Mouse (Mus musculus): Measurements from ENCODE around the gene Mblac2. TPM values are rescaled to one million over a fixed set of nuclear protein-coding genes. Genes with fewer than 3 reads are reported as not detected.

Gene Mblac2
- total and polyA plus RNA-seq, 2 experiments from 2014 or later = 36.7 to 51.2 TPM

- Histone ChIP-seq H3K27ac (ENCODE audit: low read depth, low read length) (no peak overlapping the region), H3K4me2 (ENCODE audit: low read depth) (no peak overlapping the region), H3K36me3 (ENCODE audit: insufficient read depth) (no peaks in the 10 kb centered on the region), H3K4me1 (ENCODE audit: insufficient read depth) (no peaks in the 10 kb centered on the region), H3K4me3 (ENCODE audit: low read depth, low read length) (no peak overlapping the region), H3K9me3 (ENCODE audit: low read length) (no peaks in the 10 kb centered on the region), H3K27me3 (ENCODE audit: insufficient read depth, low read length) (no peaks in the 10 kb centered on the region), H3K9ac (no peak overlapping the region)
- TF ChIP-seq CTCF (IDR thresholded peaks at IDR 0.05; ENCODE audit: low read depth) = peak; percentile 75
- DNase-seq (peak; percentile 61), ATAC-seq (peak; percentile 56)
- 29% methylated on average over 3 of the region's 3 CpGs for WGBS
Measured at GRCm38 (mm10) chr13:81760379-81760778, 49.2 kb downstream of the Mblac2 start.

DNA sequence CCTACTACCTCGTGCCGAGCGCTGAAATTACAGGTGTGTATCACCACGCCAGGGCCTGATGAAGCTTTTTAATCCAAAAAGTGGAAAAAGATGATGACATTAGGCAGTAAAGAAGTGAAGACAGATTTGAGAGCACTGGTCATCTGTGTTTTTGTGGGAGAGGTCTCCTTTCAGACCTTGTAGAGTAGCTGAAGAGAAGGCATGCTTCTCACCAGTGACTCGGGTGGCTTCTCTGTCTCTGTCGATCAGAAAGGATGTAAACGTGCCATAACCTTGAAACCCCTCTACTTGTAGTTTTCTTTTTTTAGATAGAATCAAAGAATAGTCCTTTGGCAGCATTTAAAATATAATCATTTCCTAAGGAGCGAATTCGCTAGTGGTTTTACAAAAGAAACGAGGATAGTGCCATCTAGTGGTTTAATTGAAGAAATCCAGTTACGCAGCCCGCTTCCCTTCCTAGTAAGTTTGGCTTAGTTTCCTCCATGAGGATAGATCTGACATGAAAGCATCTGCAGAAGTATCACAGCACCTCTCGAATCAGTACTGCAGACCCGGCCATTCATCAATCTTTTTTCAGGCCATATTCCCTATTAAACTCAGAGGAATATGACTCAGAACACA is 50.5 kb downstream of the Mblac2 start:
- H3K4me2 ChIP-seq (ENCODE audit: low read depth) = no peak overlapping the region
- 31% methylated on average over 14 of the region's 14 CpGs for WGBS
- no peak overlapping the region for H3K27ac ChIP-seq (ENCODE audit: low read depth, low read length)
- peak; percentile 87 for DNase-seq
- no peaks in the 10 kb centered on the region for H3K36me3 ChIP-seq (ENCODE audit: insufficient read depth)
- no peaks in the 10 kb centered on the region for H3K9me3 ChIP-seq (ENCODE audit: low read length)
- H3K4me1 ChIP-seq (ENCODE audit: insufficient read depth) = no peaks in the 10 kb centered on the region
- TF ChIP-seq CTCF (IDR thresholded peaks at IDR 0.05; ENCODE audit: low read depth) = peak; percentile 81
- no peaks in the 10 kb centered on the region for H3K27me3 ChIP-seq (ENCODE audit: insufficient read depth, low read length)
- ATAC-seq = peak; percentile 64
- no peak overlapping the region for H3K9ac ChIP-seq
- no peak overlapping the region for H3K4me3 ChIP-seq (ENCODE audit: low read depth, low read length)

DNA sequence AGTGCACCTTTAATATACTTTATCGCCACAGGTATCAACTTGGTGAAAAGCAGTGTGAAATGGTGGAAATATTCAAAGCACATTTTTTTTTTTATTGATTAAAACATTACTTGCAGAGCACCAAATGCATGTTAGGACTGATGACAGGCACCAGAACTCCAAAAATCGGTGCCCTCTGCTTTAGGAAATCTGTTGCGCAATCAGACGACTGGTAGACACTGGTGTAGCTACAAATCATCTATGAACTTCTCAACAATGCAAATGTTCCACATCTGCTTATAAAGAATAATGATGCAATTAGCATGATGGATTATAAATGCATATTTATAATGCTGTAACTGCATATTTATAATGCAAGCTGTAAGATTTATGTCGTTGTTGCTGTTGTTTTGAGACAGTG is 53.0 kb downstream of the Mblac2 start:
- ATAC-seq (no peak), DNase-seq (no peak)
- 70% methylated on average over 5 of the region's 5 CpGs for WGBS
- Histone ChIP-seq H3K9me3 (ENCODE audit: low read length) (no peaks in the 10 kb centered on the region), H3K4me2 (ENCODE audit: low read depth) (no peak overlapping the region), H3K36me3 (ENCODE audit: insufficient read depth) (no peaks in the 10 kb centered on the region), H3K27ac (ENCODE audit: low read depth, low read length) (no peak overlapping the region), H3K4me1 (ENCODE audit: insufficient read depth) (0 out of 2 replicates have a peak, but pooled peaks cover 4% of the 10 kb centered on the region), H3K9ac (no peak overlapping the region), H3K27me3 (ENCODE audit: insufficient read depth, low read length) (no peaks in the 10 kb centered on the region), H3K4me3 (ENCODE audit: low read depth, low read length) (no peak overlapping the region)
- no peak for TF ChIP-seq CTCF (IDR thresholded peaks at IDR 0.05; ENCODE audit: low read depth)

DNA sequence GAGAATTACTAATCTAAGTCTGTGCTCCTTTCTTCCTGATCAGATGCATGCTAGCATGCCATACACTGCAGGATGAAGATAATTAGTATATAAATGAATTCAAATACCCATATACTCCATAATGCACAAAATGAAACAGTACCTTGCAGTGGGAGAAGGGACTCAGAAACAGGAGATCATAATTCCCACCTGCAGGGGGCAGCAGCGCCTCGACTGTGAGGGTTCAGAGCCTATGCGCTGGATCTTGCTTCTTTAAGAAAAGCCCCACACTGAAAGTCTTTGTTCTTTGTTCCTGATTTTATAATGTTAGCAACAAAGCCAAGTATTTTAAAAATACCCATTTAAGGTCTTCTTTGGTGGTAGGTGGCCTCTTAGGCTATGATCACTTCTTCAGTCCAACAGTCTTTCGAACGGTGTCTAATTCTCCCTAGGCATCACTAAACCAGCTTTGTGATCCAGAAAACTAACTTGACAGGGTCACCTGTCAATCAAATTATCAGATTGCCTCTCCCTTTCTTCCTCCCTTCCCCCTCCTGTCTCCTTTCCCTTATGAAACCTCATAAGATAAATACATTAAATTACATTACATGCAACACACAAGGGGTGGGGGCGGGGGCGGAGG is 56.0 kb downstream of the Mblac2 start:
- ATAC-seq (peak; percentile 91), DNase-seq (peak; percentile 92)
- Histone ChIP-seq H3K9ac (no peak overlapping the region), H3K27ac (ENCODE audit: low read depth, low read length) (peak overlapping the region; percentile 81), H3K9me3 (ENCODE audit: low read length) (no peaks in the 10 kb centered on the region), H3K27me3 (ENCODE audit: insufficient read depth, low read length) (no peaks in the 10 kb centered on the region), H3K4me3 (ENCODE audit: low read depth, low read length) (no peak overlapping the region), H3K36me3 (ENCODE audit: insufficient read depth) (no peaks in the 10 kb centered on the region), H3K4me1 (ENCODE audit: insufficient read depth) (0 out of 2 replicates have a peak, but pooled peaks cover 4% of the 10 kb centered on the region), H3K4me2 (ENCODE audit: low read depth) (no peak overlapping the region)
- peak; percentile 85 for TF ChIP-seq CTCF (IDR thresholded peaks at IDR 0.05; ENCODE audit: low read depth)
- WGBS = 64% methylated on average over 7 of the region's 7 CpGs

GRCm38 (mm10) chr13:81776217-81776616 is 65.1 kb downstream of the Mblac2 start:
- Histone ChIP-seq H3K4me1 (ENCODE audit: insufficient read depth) (no peaks in the 10 kb centered on the region), H3K9ac (no peak overlapping the region), H3K36me3 (ENCODE audit: insufficient read depth) (no peaks in the 10 kb centered on the region), H3K4me3 (ENCODE audit: low read depth, low read length) (no peak overlapping the region), H3K27me3 (ENCODE audit: insufficient read depth, low read length) (no peaks in the 10 kb centered on the region), H3K4me2 (ENCODE audit: low read depth) (no peak overlapping the region), H3K27ac (ENCODE audit: low read depth, low read length) (no peak overlapping the region), H3K9me3 (ENCODE audit: low read length) (no peaks in the 10 kb centered on the region)
- 62% methylated on average over 3 of the region's 3 CpGs for WGBS
- ATAC-seq = no peak
- DNase-seq = no peak
- TF ChIP-seq CTCF (IDR thresholded peaks at IDR 0.05; ENCODE audit: low read depth) = no peak

DNA sequence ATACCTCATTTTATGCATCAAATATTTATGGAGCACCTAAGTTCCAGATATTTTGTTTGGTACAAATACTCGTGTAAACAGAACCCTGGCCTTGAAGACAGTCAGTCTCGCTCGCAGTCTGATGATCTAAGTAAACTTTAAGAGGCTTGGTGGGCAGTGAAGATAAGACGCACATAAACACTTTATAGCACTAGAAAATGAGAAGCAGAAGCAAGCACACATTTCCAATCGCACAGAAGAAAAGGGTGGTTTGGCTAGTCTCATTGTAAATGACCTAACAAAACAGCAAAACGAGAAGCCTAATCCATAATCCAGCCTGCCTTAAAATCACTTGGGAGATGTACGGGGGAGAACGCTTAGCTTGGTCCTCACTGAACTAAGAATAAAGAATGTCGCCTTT is 71.3 kb downstream of the Mblac2 start:
- Histone ChIP-seq H3K27me3 (ENCODE audit: insufficient read depth, low read length) (no peaks in the 10 kb centered on the region), H3K4me3 (ENCODE audit: low read depth, low read length) (peak overlapping the region; percentile 71), H3K36me3 (ENCODE audit: insufficient read depth) (no peaks in the 10 kb centered on the region), H3K9ac (peak overlapping the region; percentile 92), H3K9me3 (ENCODE audit: low read length) (no peaks in the 10 kb centered on the region), H3K27ac (ENCODE audit: low read depth, low read length) (peak overlapping the region; percentile 100), H3K4me1 (ENCODE audit: insufficient read depth) (peaks cover 14% of the 10 kb centered on the region), H3K4me2 (ENCODE audit: low read depth) (peak overlapping the region; percentile 59)
- 39% methylated on average over 9 of the region's 9 CpGs for WGBS
- DNase-seq (no peak), ATAC-seq (no peak)
- TF ChIP-seq CTCF (IDR thresholded peaks at IDR 0.05; ENCODE audit: low read depth) = no peak

DNA sequence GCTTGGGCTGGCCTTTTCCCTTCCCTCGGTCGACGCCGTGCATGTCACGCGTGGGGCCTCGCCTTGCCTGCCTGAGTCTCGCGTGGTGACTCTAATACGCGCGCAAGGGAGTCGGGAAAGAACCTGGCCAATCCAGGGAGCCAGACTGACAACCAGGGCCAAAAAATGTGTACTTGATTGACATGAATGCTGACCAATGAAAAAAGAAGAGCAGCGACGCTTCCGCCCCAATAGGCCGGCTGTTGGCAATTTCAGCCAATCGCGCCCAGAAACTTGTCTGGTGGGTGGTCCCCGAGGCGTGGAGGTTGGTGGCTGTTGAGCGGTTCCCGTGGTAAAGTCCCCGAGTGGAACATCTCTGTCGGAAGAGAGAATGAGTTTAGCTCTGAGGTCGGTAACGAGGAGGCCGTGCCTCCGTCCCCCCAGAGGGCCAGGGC is 71.8 kb downstream of the Mblac2 start, which contains the start of gene Cetn3:
Cetn3 (plus strand) TSS at position 107 of the 434 bp plus-strand sequence.
- Histone ChIP-seq H3K27ac (ENCODE audit: low read depth, low read length) (peak within 1 kb of the TSS; percentile 100), H3K4me1 (ENCODE audit: insufficient read depth) (peaks cover 14% of the 10 kb centered on the region), H3K36me3 (ENCODE audit: insufficient read depth) (no peaks in the 10 kb centered on the region), H3K9me3 (ENCODE audit: low read length) (no peaks in the 10 kb centered on the region), H3K4me3 (ENCODE audit: low read depth, low read length) (peak within 1 kb of the TSS; percentile 71), H3K9ac (peak within 1 kb of the TSS; percentile 92), H3K4me2 (ENCODE audit: low read depth) (peak within 1 kb of the TSS; percentile 59), H3K27me3 (ENCODE audit: insufficient read depth, low read length) (no peaks in the 10 kb centered on the region)
- DNase-seq (peak; percentile 99), ATAC-seq (peak; percentile 90)
- WGBS = under 1% methylated on average over 29 of the region's 29 CpGs
- no peak for TF ChIP-seq CTCF (IDR thresholded peaks at IDR 0.05; ENCODE audit: low read depth)
